Mouse (Mus musculus) neural tube, embryonic 14.5 days (tissue): ENCODE data around the gene Mrps23. TPM values are rescaled to one million over a fixed set of nuclear protein-coding genes. Genes with fewer than 3 reads are reported as not detected.

Source experiments
- ATAC-seq: fragments of 200-750 bp; cut with Nextera tagmentation; 2 replicates; pipeline ENCODE4 v1.8.0; 2017; ENCODE audit warnings: low read depth, mild to moderate bottlenecking, moderate TSS enrichment, moderate library complexity
- H3K27ac ChIP-seq: fragments of 300-500 bp; sonication (generic); 2 replicates; pipeline ENCODE4 v1.5.1; 2014; ENCODE audit warnings: low read depth, mild to moderate bottlenecking, control low read depth, low read length, moderate library complexity, mixed read lengths
- H3K27me3 ChIP-seq: fragments of 300-500 bp; sonication (generic); 2 replicates; pipeline ENCODE4 v1.6.1; 2014; ENCODE audit warnings: low read length; ENCODE audit not compliant: control insufficient read depth, insufficient read depth
- H3K36me3 ChIP-seq: fragments of 300-500 bp; sonication (generic); 2 replicates; pipeline ENCODE4 v1.6.1; 2014; ENCODE audit warnings: low read length, mixed read lengths; ENCODE audit not compliant: control insufficient read depth, insufficient read depth
- H3K4me1 ChIP-seq: fragments of 300-500 bp; sonication (generic); 2 replicates; pipeline ENCODE4 v1.6.1; 2014; ENCODE audit warnings: low read length; ENCODE audit not compliant: control insufficient read depth, insufficient read depth
- H3K4me2 ChIP-seq: fragments of 300-500 bp; sonication (generic); 2 replicates; pipeline ENCODE4 v1.6.1; 2014; ENCODE audit warnings: mild to moderate bottlenecking, low read depth, low read length, control low read depth
- H3K4me3 ChIP-seq: fragments of 300-500 bp; sonication (generic); 2 replicates; pipeline ENCODE4 v1.5.1; 2014; ENCODE audit warnings: low read depth, low read length, control low read depth, mixed read lengths
- H3K9ac ChIP-seq: fragments of 300-500 bp; sonication (generic); replicated peaks from 2 replicates; pipeline ENCODE4 v1.6.1; 2014; ENCODE audit warnings: low read depth, mild to moderate bottlenecking, control low read depth, low read length, mixed read lengths
- H3K9me3 ChIP-seq: fragments of 300-500 bp; sonication (generic); 2 replicates; pipeline ENCODE4 v1.6.1; 2016; ENCODE audit warnings: low read length; ENCODE audit not compliant: control insufficient read depth
- WGBS: fragments of 180-500 bp; shearing (Covaris S2); extraction: QIAGEN DNeasy Blood & Tissue Kit; methylation state at CpG from one replicate; pipeline ENCODE4 v1.1.7; 2014; 5-methylcytosine and 5-hydroxymethylcytosine counted together
- polyA plus RNA-seq: library from polyadenylated mRNA; unstranded; fragments of >200 nt; fragmentation: Nextera tagmentation; extraction: Ambion mirVana; gene quantifications from 2 replicates; pipeline ENCODE4 v1.2.1, GENCODE M21; 2014

Gene Mrps23
- polyA plus RNA-seq, 1 experiment from 2014 or later: 63.7 TPM

GRCm38 (mm10) chr11:88260463-88260862 is 56.3 kb downstream of the Mrps23 start:
- no peak for ATAC-seq
- Histone ChIP-seq H3K9me3 (no peaks in the 10 kb centered on the region), H3K27me3 (no peaks in the 10 kb centered on the region), H3K4me2 (no peak overlapping the region), H3K9ac (no peak overlapping the region), H3K36me3 (no peaks in the 10 kb centered on the region), H3K27ac (no peak overlapping the region), H3K4me3 (no peak overlapping the region), H3K4me1 (0 out of 2 replicates have a peak, but pooled peaks cover 3% of the 10 kb centered on the region)
- 48% methylated on average over 7 of the region's 7 CpGs for WGBS

Other genes starting within 250 kb of the Mrps23 start
- 30.5 and 37.9 TPM in 2 replicates for gene Dynll2, start 216.9 kb upstream of the Mrps23 start, polyA plus RNA-seq
- gene Srsf1, start 157.0 kb upstream of the Mrps23 start, polyA plus RNA-seq: 235 and 280 TPM in 2 replicates
- gene Vezf1, start 136.1 kb upstream of the Mrps23 start, polyA plus RNA-seq: 50.2 and 53.5 TPM in 2 replicates
- gene Cuedc1, start 106.3 kb upstream of the Mrps23 start, polyA plus RNA-seq: 34.0 and 38.3 TPM in 2 replicates
- 0.23 and 0.52 TPM in 2 replicates for gene Ccdc182, start 89.7 kb downstream of the Mrps23 start, polyA plus RNA-seq